Mouse (Mus musculus) MEL (cell line): ENCODE results near the gene Mta3. TPM values are rescaled to one million over a fixed set of nuclear protein-coding genes. Genes with fewer than 3 reads are reported as not detected.

ENCODE experiments used
- DNase-seq: peaks from one replicate; pipeline ENCODE4 v3.0.0; 2011; ENCODE audit warnings: low read depth, low spot score
- H3K27ac ChIP-seq: 2 replicates; pipeline ENCODE4 v1.5.1; 2012; ENCODE audit warnings: low read depth, mild to moderate bottlenecking, control low read depth, low read length, moderate library complexity; ENCODE audit not compliant: control insufficient read depth
- H3K27me3 ChIP-seq, 2 experiments: fragments of 150-350 bp in 1 of 2; sonication (generic) in 1 of 2; 2 replicates each; pipeline ENCODE4 v1.6.1; 2012; ENCODE audit warnings: low read length in 2 of 2, mild to moderate bottlenecking in 2 of 2, improper control_type of control experiment in 1 of 2, moderate library complexity in 1 of 2; ENCODE audit not compliant: insufficient read depth in 2 of 2, control insufficient read depth in 1 of 2
- H3K36me3 ChIP-seq, 2 experiments: 2 replicates each; pipeline ENCODE4 v1.6.1; 2012 to 2014; ENCODE audit warnings: low read length in 2 of 2, improper control_type of control experiment in 1 of 2, inconsistent platforms in 1 of 2, mild to moderate bottlenecking in 1 of 2; ENCODE audit not compliant: insufficient read depth in 2 of 2, control insufficient read depth in 1 of 2
- H3K4me1 ChIP-seq, 2 experiments: fragments of 150-350 bp in 1 of 2; sonication (generic) in 1 of 2; 2 replicates each; pipeline ENCODE4 v1.6.1; 2012; ENCODE audit warnings: low read length in 2 of 2, improper control_type of control experiment in 1 of 2, mild to moderate bottlenecking in 1 of 2; ENCODE audit not compliant: insufficient read depth in 2 of 2, control insufficient read depth in 1 of 2
- H3K4me3 ChIP-seq, 2 experiments: fragments of 150-350 bp in 1 of 2; sonication (generic) in 1 of 2; 2 replicates each; pipeline ENCODE4 v1.5.1; 2012; ENCODE audit warnings: low read depth in 2 of 2, low read length in 2 of 2, mild to moderate bottlenecking in 2 of 2, moderate library complexity in 2 of 2, control low read depth in 1 of 2, improper control_type of control experiment in 1 of 2; ENCODE audit not compliant: control insufficient read depth in 1 of 2, insufficient read depth in 1 of 2
- H3K79me2 ChIP-seq: 2 replicates; pipeline ENCODE4 v1.6.1; 2012; ENCODE audit warnings: mild to moderate bottlenecking, low read length, moderate library complexity; ENCODE audit not compliant: control insufficient read depth, poor library complexity, insufficient read depth
- H3K9ac ChIP-seq: 2 replicates; pipeline ENCODE4 v1.6.1; 2012; ENCODE audit warnings: low read depth, mild to moderate bottlenecking, control low read depth, low read length, moderate library complexity; ENCODE audit not compliant: control insufficient read depth, poor library complexity, severe bottlenecking
- H3K9me3 ChIP-seq: fragments of 150-350 bp; sonication (generic); replicated peaks from 2 replicates; pipeline ENCODE4 v1.6.1; 2012; ENCODE audit warnings: mild to moderate bottlenecking, low read length, improper control_type of control experiment, moderate library complexity; ENCODE audit not compliant: insufficient read depth
- BHLHE40 ChIP-seq: IDR thresholded peaks from 2 replicates; pipeline ENCODE4 v1.6.1; 2012; ENCODE audit warnings: low read depth, mild to moderate bottlenecking, inconsistent platforms, low read length, improper control_type of control experiment, borderline replicate concordance
- CHD1 ChIP-seq: IDR thresholded peaks from 2 replicates; pipeline ENCODE4 v1.6.1; 2012; ENCODE audit warnings: low read depth, mild to moderate bottlenecking, inconsistent platforms, low read length, improper control_type of control experiment
- CHD2 ChIP-seq: IDR thresholded peaks from 2 replicates; pipeline ENCODE4 v1.6.1; 2011; ENCODE audit warnings: low read length, improper control_type of control experiment
- E2F4 ChIP-seq: IDR thresholded peaks from 2 replicates; pipeline ENCODE4 v1.6.1; 2011; ENCODE audit warnings: low read depth, low read length, improper control_type of control experiment, borderline replicate concordance
- ELF1 ChIP-seq: IDR thresholded peaks from 2 replicates; pipeline ENCODE4 v1.6.1; 2014; ENCODE audit warnings: low read depth, mild to moderate bottlenecking, inconsistent platforms, low read length, improper control_type of control experiment, moderate library complexity
- HCFC1 ChIP-seq: IDR thresholded peaks from 2 replicates; pipeline ENCODE4 v1.6.1; 2012; ENCODE audit warnings: low read depth, mild to moderate bottlenecking, inconsistent platforms, low read length, improper control_type of control experiment, moderate library complexity
- MAFK ChIP-seq: IDR thresholded peaks from 2 replicates; pipeline ENCODE4 v1.6.1; 2011; ENCODE audit warnings: low read depth, mild to moderate bottlenecking, low read length, improper control_type of control experiment, borderline replicate concordance
- MAX ChIP-seq: IDR thresholded peaks from 2 replicates; pipeline ENCODE4 v1.6.1; 2011; ENCODE audit warnings: low read length, improper control_type of control experiment
- MEF2A ChIP-seq: IDR thresholded peaks from 2 replicates; pipeline ENCODE4 v1.6.1; 2014; ENCODE audit warnings: low read depth, mild to moderate bottlenecking, inconsistent platforms, low read length, improper control_type of control experiment; ENCODE audit not compliant: poor library complexity, insufficient replicate concordance, severe bottlenecking; ENCODE audit errors: extremely low read depth
- MXI1 ChIP-seq: IDR thresholded peaks from 2 replicates; pipeline ENCODE4 v1.6.1; 2011; ENCODE audit warnings: mild to moderate bottlenecking, low read depth, low read length, improper control_type of control experiment
- MYC ChIP-seq: IDR thresholded peaks from 2 replicates; pipeline ENCODE4 v1.6.1; 2011; ENCODE audit warnings: low read depth, mild to moderate bottlenecking, low read length, improper control_type of control experiment, moderate library complexity
- POLR2A ChIP-seq, 2 experiments: IDR thresholded peaks; 2 replicates each; pipeline ENCODE4 v1.6.1; 2011 to 2012; ENCODE audit warnings: low read length in 2 of 2, mild to moderate bottlenecking in 2 of 2, control low read depth in 1 of 2, improper control_type of control experiment in 1 of 2, low read depth in 1 of 2, moderate library complexity in 1 of 2; ENCODE audit not compliant: control insufficient read depth in 1 of 2, insufficient read depth in 1 of 2, poor library complexity in 1 of 2
- POLR2AphosphoS2 ChIP-seq: IDR thresholded peaks from 2 replicates; pipeline ENCODE4 v1.6.1; 2011; ENCODE audit warnings: low read length, improper control_type of control experiment
- POLR2AphosphoS5 ChIP-seq: IDR thresholded peaks from 2 replicates; pipeline ENCODE4 v1.6.1; 2012; ENCODE audit warnings: low read depth, borderline replicate concordance, mild to moderate bottlenecking, inconsistent platforms, low read length, moderate library complexity, mixed read lengths
- SIN3A ChIP-seq: IDR thresholded peaks from 2 replicates; pipeline ENCODE4 v1.6.1; 2012; ENCODE audit warnings: low read length, improper control_type of control experiment, inconsistent platforms
- TBP ChIP-seq: IDR thresholded peaks from 2 replicates; pipeline ENCODE4 v1.8.0; 2011; ENCODE audit warnings: low read depth, low read length, improper control_type of control experiment
- USF2 ChIP-seq, 2 experiments: IDR thresholded peaks; 2 replicates each; pipeline ENCODE4 v1.6.1; 2011 to 2012; ENCODE audit warnings: improper control_type of control experiment in 2 of 2, low read length in 2 of 2, borderline replicate concordance in 1 of 2, inconsistent platforms in 1 of 2, low read depth in 1 of 2, mild to moderate bottlenecking in 1 of 2; ENCODE audit not compliant: insufficient read depth in 1 of 2
- ZNF384 ChIP-seq: IDR thresholded peaks from 2 replicates; pipeline ENCODE4 v1.6.1; 2012; ENCODE audit warnings: low read depth, mild to moderate bottlenecking, inconsistent platforms, low read length, improper control_type of control experiment
- polyA plus RNA-seq, 2 experiments: library from polyadenylated mRNA; stranded (reverse) in 1 of 2; unstranded in 1 of 2; fragments of >175 nt in 1 of 2; fragments of >200 nt in 1 of 2; gene quantifications; 2 replicates each; pipeline versions ENCODE4 v1.2.1 to v1.2.4; 2012; ENCODE audit warnings: low replicate concordance in 2 of 2, low read depth in 1 of 2; ENCODE audit not compliant: insufficient read length in 2 of 2, insufficient read depth in 1 of 2, missing spikeins in 1 of 2
- total RNA-seq: library from RNA; depleted of rRNA; stranded (reverse); fragments of 300-350 nt; gene quantifications from 2 replicates; pipeline ENCODE4 v1.2.3, GENCODE M21; 2012

Mta3 gene
- total and polyA plus RNA-seq, 3 experiments: 28.8 to 58.2 TPM; not detected in 1

- TF ChIP-seq POLR2AphosphoS2 (no peak), MAFK (no peak), CHD1 (no peak), CHD2 (no peak), USF2 (IDR thresholded peaks at IDR 0.05; ENCODE audit: borderline replicate concordance in 1 of 2, insufficient read depth in 1 of 2, low read depth in 1 of 2, low read length in 2 of 2) (no peak), MAX (no peak), MYC (no peak; the same call in 1 of the 2 replicates), SIN3A (peak; percentile 61), E2F4 (no peak)
These were observed 107.1 kb downstream of the Mta3 start (continued) for GRCm38 (mm10) chr17:83813050-83813449.

- no peak for DNase-seq
- no peak overlapping the region for H3K4me3 ChIP-seq
- TF ChIP-seq ELF1 (no peak), ZNF384 (no peak), USF2 (IDR thresholded peaks at IDR 0.05; ENCODE audit: borderline replicate concordance in 1 of 2, insufficient read depth in 1 of 2, low read depth in 1 of 2, low read length in 2 of 2) (no peak), MEF2A (no peak), MXI1 (no peak)
- H3K36me3 ChIP-seq: peaks cover 0 to 4% of the 10 kb centered on the region in 2 experiments; a peak in 2 of 4 replicates
- no peaks in the 10 kb centered on the region for H3K9me3 ChIP-seq
- no peak overlapping the region for H3K27ac ChIP-seq
- H3K9ac ChIP-seq: no peak overlapping the region
- no peaks in the 10 kb centered on the region for H3K79me2 ChIP-seq
- H3K4me1 ChIP-seq: peaks cover 6 to 11% of the 10 kb centered on the region in 2 experiments; a peak in 3 of 4 replicates
- H3K27me3 ChIP-seq: no peaks in the 10 kb centered on the region
These were observed 111.0 kb downstream of the Mta3 start for GRCm38 (mm10) chr17:83816996-83817395.

- DNase-seq: no peak
- no peaks in the 10 kb centered on the region for H3K36me3 ChIP-seq
These were observed 113.5 kb downstream of the Mta3 start for GRCm38 (mm10) chr17:83819503-83819902.

More at GRCm38 (mm10) chr17:83819503-83819902, 113.5 kb downstream of the Mta3 start:
- Histone ChIP-seq H3K27ac (no peak overlapping the region), H3K27me3 (no peaks in the 10 kb centered on the region), H3K79me2 (no peaks in the 10 kb centered on the region), H3K9me3 (no peaks in the 10 kb centered on the region), H3K4me1 (no peaks in the 10 kb centered on the region), H3K9ac (no peak overlapping the region), H3K4me3 (no peak overlapping the region)
- TF ChIP-seq USF2 (IDR thresholded peaks at IDR 0.05; ENCODE audit: borderline replicate concordance in 1 of 2, insufficient read depth in 1 of 2, low read depth in 1 of 2, low read length in 2 of 2): no peak
- TF ChIP-seq MEF2A: no peak
- no peak for TF ChIP-seq MXI1
- no peak for TF ChIP-seq POLR2A (IDR thresholded peaks at IDR 0.05; ENCODE audit: control insufficient read depth in 1 of 2, insufficient read depth in 1 of 2, low read depth in 1 of 2, low read length in 2 of 2, poor library complexity in 1 of 2)
- no peak for TF ChIP-seq HCFC1
- no peak for TF ChIP-seq BHLHE40
- TF ChIP-seq TBP: no peak
- TF ChIP-seq CHD1: no peak
- no peak for TF ChIP-seq POLR2AphosphoS5
- TF ChIP-seq E2F4: no peak
- no peak for TF ChIP-seq POLR2AphosphoS2
- no peak for TF ChIP-seq CHD2
- TF ChIP-seq, all 39 proteins: peak for 0
